Mouse (Mus musculus): ENCODE results near the gene Lrrc8a.

Gene Lrrc8a

GRCm38 (mm10) chr2:30309351-30309750 lies 71.8 kb downstream of the Lrrc8a start:
- DNase-seq (ENCODE audit: low spot score): no peak

DNA sequence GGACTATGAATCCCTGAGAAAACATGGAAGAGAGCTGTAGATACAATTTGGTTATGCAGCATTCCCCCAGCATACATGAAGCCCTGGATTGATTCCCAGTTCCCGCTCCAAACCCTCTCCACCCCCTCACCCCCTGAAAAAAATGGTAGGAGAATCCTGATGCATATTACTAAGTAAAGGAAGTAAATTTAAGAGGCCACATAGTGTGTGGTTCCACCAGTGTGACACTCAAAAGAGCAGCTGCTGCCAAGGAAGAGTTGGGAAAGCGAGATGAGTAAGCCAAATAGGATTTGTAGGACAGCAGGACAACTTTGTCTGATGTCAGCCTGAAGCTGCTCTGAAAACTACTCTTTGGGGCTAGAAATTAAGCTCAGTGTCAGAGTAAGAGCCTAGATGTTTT lies 74.0 kb downstream of the Lrrc8a start:
- DNase-seq (ENCODE audit: low spot score): no peak

All from testis, postnatal 14 days (tissue).